Mouse (Mus musculus) 3T3-L1 (cell line): ENCODE data around the gene Angptl2.

Experiments
- DNase-seq: peaks from one replicate; pipeline ENCODE4 v3.0.0-alpha.2; 2015; ENCODE audit warnings: low read depth, low spot score

Angptl2 gene

DNA sequence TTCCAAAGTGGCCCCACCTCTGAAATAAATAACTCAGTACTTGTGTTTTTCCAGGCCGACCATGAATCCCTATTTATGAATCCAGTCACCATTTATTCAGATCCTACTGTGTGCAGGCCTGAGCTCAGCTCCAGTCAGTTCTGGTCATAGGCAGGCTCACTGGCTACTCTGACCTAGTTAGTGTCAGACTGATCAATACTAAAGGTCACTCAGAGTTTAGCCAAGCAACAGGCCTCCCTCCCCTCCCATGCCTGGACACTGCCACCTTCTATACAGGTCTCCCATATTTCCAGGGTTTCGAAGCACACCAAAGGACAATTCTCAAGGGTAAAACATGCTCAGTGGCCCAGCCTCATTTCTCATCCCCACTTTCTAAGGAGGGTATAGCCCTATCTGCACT lies 54.7 kb downstream of the Angptl2 start:
- DNase-seq, result no peak

DNA sequence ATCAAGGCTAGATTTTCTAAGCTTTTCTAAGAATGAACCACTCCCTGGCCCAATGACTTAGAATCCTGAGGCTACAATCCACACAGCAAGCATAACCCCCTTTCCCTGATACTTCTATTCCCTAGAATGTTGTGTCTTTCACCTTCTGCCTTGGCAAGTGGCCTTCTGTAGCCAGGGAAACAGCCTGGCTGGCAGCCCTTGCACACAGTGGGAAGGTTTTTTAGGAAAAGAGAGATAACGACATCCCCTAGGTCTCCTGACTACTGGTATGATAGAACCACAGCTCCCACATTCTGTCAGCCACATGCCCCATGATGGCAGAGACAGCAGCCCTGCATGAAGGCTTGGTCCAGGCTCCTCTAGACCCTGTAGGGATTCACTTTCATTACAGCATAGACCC lies 55.6 kb downstream of the Angptl2 start:
- no peak for DNase-seq

DNA sequence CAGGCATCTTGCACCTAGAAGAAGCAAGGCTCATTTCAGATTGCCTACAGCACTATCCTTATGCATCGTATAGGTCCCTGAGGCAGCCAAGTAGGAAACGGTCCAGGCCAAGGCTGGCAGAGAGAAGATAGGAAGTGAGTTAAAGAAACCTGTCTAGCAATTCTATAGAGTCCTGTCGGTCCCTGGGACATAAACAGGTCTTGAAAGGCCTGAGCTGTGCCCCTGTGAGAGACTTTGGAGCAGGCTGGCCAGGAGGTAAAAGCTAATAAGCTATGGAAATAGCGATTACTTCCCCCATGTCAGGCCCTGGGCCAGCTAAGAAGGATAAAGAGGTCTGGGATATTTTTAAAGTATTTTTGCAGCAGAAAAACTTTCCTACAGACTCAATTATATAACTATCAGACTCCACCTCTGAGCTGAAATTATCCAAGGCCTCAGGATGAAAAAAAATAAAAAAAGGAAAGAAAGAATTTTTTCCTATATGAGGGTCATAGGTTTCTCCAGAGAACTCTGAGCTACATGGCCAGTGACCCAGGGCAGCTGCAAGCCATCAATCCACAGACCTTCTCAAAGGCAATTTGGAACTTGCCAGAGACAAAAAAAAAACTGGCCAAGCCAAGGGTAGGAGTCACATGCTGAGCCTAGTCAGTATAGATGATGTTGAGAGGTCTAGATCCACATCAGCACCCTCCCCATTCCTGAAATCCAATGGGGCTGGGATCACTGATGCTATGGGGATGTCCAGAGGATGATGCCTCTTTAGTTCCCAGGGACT lies 57.0 kb downstream of the Angptl2 start:
- no peak for DNase-seq

DNA sequence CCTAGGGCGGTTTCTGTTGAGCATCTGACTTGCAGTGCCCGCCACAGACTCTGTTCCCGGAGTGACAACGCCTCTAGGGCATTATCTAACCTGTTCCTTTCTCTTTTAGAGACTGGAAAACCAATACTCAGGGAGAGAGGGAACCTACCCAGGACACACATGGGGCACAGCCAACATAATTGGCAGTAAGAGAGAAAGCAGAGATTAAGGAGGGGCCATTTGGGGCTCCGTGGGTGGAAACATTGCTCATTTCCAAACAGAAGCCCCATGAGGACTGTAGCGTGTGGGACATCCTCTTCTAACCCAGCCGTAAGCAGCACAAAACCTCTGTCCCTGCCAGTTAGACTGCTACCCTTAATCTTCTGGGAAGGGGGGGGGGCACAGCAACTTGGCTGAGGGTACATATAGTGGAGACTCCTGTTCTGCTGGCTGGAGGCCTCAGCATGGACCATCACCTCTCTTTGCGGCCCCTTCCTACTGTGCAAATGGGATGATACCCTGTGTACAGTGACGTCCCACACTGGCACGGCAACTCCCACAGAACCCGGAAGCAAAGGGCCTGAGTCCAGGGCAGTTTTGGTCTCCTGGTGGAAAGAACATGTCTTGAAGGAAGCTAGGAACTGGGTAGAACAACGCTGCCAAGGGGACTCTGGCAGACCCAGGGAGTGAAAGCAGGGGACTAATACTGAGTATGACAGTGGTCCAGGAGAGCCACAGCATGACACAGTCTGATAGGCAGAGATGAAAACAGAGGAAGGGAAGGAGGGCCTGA lies 59.0 kb downstream of the Angptl2 start:
- DNase-seq, result no peak

DNA sequence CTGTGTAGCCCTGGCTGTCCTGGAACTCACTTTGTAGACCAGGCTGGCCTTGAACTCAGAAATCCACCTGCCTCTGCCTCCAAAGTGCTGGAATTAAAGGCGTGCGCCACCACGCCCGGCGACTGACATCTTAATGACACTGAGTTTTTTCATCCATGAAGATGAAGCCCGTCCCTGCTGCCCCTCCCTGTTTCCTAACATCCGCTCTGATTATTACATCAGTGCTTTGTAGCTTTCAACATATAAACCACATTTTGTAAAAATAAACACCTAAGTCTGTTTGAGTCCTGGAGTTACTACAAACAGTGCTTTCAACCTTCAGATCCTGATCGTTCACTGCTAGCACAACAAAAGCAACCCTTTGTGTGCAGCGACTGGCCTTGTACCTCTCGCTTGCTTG lies 63.9 kb downstream of the Angptl2 start:
- DNase-seq, result no peak

DNA sequence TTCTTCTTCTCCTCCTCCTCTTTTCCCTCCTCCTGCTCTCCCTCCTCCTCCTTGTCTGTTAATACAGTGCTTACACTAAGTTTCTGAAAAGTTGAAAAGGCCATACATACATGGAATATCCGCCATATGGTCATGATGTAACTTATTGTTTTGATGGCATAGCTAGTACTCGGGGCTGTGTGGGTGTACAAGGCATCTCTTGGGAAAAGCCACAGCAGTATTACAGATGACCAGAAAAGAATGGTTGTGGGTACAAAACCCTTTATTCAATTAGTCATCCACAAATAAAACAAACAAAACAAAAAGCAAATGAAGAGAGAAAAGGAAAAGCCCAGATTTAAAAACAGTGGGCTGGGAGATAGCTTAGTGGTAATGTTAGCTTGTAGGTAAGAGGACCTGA lies 64.7 kb downstream of the Angptl2 start:
- peak; percentile 43 for DNase-seq

DNA sequence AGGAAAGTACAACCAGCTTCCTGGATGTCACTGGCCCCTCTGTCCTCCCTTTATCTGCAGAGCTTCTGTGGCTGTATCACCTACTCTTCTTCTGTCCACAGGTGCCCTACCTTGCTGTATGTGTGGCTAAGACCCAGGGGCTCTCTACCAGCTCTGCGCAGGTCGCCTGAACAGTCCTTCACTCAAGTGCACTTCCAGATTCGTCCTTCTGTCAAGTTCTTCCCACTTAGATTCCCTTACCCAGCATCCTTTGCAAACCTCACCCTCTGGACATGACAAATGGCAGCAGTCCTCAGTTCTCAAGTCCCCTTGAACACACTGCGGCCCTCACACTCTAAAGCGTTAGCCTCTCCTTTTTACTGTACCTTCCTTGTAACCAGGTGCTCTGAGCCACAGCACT lies 65.9 kb downstream of the Angptl2 start:
- DNase-seq, result no peak

DNA sequence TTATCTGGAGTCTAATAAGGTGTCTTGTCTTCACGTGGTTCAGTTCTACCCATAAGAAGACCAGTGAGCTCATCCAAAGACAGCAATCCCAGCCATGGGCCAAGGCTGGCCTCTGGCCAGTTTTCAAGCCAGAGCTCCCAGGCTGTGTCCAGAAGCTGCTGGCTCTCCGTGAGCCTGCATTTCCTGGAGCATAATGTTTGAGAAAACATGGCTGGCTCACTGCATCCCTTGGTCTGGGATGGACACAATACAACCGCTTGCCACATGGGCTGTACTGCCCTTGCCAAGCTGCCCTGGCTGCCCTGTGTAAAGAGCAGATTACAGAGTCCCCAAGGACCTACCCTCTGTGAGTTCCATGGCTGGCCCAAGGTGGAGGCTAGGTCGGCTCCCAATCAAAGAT lies 67.0 kb downstream of the Angptl2 start:
- DNase-seq, result peak; percentile 64

DNA sequence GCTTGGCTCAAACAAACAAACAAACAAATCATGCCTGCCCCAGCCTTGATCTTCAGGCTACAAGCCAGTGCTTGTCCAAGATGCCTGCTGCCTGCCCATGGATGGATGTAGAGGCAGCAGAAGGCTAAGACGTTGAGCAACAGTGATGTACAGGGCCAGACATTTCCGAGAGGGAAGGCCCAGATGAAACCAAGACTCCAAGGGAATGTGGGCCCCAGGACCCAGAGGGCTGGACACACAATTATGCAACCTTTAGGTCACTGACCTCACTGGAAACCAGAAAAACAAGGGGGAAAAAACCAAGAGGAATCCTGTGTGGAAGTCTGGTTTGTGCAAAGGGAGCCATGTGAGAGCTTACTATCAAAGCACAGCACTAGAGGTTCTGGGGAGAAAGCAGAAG lies 67.8 kb downstream of the Angptl2 start:
- peak; percentile 19 for DNase-seq

DNA sequence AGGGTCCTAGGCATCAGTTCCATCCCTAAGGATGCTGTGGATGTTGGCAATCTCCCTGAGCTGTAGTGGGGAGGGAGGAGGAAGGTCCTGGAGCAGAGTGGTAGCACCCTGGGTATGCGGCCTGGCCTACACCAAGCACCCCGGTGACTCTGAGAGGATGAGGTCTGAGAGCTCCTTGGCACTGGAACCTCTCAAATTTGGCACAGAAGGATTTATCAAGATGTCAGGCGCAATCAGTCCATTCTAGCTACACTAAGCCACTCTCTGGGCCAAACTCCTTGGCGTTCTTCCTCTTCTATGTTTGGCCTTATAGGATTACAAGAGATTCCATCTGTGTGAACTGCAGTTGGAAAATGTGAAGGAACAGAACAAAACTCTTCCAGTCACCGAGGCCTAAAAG lies 73.0 kb downstream of the Angptl2 start:
- DNase-seq, result no peak

DNA sequence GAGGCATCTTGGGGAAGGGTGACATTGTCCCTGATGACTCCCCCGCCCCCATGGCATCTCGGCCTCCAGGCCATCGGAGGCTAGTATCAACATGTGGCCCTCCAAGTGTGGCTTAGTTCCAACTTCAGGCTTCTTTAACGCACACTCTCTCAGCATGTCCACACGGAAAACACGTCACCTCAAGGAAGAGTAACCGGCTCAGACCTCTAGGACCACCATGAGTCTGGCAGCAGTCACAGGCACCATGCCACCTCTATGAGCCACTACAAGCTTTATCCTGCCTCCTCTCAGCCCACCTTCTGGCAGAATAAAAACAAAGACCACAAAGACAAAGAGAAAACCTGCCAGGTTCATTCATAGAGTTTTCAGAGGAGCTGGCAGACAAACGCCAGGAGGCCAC lies 74.6 kb downstream of the Angptl2 start:
- no peak for DNase-seq

DNA sequence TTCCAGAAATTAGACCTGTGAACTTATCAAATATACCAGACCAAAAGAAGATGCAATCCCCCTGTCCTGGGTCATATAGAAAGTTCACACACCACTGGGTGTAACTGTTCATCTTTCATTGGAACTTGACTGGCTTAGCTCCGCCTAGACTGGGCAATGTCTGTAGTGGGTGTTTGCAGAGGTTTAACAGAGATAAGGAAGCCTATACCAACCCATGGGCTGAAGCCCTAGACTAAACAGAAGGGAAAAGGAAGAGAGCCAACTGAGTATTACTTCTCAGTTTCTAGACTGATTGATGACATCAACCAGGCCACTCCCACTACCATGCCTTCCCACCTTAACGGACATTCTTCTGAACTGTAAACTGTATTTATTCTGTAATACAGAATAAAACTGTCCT lies 76.2 kb downstream of the Angptl2 start:
- no peak for DNase-seq

DNA sequence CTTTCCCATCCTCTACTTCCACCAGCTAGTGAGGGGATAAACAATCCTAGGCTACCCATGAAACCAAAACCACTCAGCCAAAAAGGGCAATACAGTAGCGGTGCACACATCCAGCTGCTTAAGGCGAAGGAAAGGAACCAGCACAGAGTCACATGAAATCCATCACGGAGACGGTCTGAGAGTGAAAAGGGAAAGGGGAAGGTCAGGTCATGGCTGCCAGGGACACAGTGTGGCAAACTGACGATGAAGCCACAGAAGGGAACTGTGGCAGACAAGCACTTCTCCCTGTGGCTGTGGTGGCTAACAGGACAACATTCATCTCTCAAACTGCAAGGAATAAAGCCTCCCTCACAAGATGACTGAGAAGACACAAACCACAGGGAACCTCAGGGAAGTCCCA lies 79.2 kb downstream of the Angptl2 start:
- DNase-seq, result no peak
